Mouse (Mus musculus) hindlimb bud, embryonic 11.5 days (tissue): Measurements from ENCODE around the gene Hoxa5.

ENCODE experiments used
- DNase-seq: peaks from one replicate; pipeline ENCODE4 v3.0.0-alpha.2; 2012; ENCODE audit warnings: low read depth, low spot score; ENCODE audit errors: extremely low spot score

Gene Hoxa5

DNA sequence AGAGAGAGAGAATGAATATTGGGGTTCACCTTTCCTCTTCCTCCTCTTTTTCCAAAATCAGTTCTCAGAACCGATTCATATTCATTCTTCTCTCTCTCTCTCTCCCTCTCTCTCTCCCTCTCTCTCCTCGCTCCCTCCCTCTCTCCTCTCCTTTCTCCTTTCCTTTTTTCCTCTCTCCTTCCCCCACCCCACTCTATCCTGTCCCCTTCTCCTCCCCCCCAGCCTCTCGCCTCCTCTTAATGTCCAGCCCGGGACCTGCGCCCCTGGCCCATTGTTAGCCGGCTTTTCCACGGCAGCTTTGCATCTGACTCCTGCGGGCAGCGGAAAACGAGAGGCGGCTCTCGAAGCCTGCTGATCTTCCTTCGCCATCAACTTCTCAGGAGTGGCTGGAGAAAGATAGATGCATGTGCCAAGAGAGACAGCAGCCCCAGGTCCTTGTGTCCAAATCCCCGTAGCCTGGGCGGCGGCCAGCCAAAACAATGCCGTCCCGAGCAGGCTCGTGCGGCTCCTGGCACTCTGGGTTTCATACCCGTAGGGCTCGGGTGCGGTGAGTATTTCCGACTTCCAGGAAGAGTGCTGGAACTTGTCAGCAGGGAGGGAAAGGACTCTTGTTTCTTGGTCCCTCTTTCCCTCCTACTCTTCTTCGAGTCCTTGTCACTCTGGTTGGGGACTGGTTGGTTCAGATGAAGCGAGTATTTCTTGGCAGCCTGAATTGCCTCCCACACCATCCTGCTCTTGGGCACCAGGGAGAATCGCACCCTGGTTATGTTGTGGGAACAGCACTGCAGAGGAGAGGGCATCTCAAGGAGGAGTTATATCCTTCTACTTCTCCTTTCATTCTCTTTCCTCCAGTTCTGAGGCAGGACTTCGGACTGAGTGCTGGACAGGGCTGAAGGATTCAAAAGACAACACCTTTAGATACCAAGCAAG, 38.7 kb downstream of the Hoxa5 start:
- DNase-seq = no peak

DNA sequence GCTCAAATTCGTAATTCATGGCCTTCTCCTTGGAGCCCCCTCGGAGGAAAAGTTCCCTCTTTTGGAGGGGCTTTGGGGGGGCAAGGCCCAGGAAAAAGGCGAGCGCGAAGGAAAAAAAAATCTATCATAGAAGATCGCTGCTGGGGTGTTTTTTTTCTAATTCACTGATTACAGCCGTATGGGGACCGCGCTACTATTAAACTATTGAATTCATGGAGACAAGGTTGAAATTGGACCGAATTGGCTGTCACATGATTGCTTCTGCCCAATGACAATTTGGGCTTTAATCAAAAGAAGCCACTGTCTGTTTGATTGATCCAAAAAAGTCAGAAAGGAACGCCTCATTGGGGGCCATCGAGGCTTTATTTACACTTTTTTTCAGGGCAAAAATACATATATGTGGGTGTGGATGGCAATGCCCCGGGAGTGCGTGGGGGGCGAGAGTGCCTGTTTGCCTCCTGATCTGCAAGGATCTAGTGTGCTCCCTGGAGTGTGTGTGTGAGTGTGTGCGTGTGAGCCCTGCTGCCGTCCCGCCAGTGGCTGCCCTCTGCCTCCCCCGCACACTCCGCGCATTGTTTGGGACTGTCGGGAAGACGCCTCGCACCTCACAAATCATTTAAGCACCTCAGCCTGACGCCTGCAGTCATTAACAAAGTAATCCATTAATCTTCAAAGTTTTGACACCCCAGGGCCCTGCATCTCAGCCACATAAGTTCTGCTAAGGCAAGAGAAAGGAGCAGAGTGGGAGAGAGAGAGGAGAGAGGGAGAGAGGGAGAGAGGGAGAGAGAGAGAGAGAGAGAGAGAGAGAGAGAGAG, 39.6 kb downstream of the Hoxa5 start, which contains the start of gene Hoxa2:
Gene Hoxa2, minus strand, starts transcription at position 206 of the 815 bp plus-strand sequence.
- DNase-seq = no peak

DNA sequence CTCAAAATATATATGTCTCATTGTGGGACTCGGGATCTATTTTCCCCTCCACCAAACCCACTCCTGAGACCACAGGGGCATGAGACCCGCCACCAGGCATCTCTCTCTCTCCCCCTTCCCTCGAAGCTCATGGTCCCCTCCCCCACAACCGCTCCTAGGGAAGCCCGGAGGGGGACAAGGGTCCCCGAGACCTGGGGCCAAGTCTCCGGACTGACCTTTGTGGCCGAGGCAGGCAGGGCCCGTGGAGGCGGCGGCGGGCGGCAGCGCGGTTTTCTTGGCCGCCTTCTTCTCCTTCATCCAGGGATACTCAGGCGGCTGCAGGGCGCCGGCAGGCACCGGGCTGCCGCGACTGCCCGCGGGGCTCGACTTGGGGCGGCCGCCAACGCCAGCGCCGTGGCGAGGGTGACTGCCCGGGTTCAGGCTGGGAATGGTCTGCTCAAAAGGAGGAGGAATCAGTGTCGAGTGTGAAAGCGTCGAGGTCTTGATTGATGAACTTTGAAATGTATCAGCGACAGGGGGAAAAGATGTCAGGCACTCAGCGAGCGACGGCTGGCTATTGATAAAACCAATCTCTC, 40.2 kb downstream of the Hoxa5 start:
- DNase-seq = no peak

DNA sequence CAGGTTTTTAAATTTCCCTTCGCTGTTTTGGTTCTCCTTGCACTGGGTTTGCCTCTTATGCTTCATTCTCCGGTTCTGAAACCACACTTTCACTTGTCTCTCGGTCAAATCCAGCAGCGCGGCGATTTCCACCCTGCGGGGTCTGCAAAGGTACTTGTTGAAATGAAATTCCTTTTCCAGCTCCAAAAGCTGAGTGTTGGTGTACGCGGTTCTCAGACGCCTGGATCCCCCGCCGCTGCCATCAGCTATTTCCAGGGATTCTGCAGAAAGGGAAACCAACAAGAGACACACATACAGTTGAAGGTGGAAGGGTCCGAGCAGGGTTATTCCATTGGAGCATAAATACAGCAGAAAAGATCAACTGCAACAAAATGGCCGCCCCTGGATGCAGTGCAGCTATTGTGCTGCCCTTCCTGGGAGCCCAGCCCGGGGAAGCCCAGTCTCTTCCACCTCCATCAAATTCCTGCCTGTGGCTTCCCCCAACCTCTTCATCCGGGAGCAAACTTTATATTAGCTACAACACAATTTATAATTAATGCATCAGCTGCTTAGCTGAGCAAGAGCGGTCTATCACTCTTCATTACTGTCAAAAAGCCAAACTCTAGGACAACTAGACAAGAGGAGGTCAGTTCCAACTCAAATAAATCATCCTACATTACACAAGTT, 40.9 kb downstream of the Hoxa5 start:
- DNase-seq = no peak

DNA sequence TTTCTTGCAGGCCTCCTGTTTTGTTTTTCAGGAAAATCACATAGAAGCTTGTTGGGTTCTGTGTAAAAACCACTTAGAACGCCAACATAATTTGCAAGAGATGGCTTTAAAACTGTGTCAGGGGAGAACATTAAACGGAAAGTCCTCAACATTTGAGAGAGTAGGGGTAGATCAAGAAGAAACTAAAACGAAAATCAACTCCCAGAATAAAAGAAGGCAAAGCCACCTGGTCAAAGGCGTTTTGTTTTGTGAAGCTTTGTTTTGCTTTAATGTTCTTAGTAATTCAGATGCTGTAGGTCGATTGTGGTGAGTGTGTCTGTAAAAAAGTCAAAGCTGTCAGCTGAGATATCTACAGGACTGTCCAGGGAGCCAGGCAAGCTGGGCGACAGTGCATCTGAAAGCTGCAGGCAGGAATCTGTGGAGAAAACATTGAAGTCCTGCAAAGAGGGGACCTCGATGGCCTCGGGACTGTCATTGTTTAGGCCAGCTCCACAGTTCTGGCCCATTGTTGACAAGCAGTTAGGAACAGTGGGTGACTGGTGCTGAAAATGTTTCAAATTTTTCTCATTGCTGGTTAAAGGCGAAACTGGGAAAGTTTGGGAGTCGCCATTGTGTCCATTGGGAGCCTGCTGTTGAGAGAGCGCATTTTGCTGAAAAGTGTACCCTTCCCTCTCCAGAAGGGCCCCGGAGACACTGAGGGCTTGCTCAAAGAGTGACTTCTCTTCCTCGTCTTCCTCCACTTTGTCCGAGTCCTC, 41.6 kb downstream of the Hoxa5 start:
- DNase-seq = no peak

DNA sequence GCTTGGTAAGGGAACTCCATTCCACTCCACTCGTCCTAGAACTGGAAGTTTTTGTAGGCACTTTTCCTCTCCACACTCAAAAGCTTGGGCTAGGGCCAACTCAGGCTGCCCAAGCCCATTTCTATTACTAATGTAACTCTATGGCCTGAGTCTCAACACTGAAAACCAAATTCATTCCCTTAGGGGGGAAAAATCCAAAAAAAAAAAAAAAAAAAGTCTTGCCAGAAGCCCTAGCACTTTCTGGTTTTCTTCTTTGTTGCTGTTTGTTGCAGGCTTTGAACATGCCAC, 42.4 kb downstream of the Hoxa5 start:
- DNase-seq = no peak

DNA sequence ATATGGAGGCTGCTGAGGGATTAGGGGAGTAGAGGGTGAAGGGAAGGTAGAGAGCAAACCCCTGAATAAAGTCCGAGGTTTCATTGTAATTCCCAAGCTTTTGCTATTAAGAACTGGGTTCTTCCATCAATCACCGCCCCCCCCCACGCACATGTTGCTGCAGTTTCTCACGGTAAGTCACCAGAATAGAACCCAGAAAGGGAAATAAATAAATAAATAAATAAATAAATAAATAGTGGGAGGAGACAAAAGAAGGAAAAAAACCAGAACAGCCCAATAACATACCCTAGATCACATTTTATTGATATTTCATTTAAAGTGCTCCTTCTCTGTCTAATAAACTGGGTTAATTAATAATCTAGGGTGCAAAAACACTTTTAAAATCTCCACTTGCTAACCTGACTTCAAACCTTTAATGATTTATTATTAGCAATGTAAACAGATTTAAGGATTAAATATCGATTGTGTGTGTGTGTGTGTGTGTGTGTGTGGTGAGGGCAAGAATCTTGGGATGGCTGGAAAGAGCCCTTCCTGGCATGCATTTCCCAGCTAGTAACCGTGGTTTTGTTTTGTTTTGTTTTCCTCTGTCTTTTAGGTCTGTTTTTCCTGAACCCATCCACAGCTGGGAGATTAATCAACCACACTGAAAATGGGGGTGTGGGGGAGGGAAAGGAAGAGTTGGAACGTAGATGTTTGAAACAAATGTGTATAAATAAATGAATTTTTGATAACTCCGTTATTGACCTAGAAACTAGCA, 42.9 kb downstream of the Hoxa5 start:
- DNase-seq = no peak

DNA sequence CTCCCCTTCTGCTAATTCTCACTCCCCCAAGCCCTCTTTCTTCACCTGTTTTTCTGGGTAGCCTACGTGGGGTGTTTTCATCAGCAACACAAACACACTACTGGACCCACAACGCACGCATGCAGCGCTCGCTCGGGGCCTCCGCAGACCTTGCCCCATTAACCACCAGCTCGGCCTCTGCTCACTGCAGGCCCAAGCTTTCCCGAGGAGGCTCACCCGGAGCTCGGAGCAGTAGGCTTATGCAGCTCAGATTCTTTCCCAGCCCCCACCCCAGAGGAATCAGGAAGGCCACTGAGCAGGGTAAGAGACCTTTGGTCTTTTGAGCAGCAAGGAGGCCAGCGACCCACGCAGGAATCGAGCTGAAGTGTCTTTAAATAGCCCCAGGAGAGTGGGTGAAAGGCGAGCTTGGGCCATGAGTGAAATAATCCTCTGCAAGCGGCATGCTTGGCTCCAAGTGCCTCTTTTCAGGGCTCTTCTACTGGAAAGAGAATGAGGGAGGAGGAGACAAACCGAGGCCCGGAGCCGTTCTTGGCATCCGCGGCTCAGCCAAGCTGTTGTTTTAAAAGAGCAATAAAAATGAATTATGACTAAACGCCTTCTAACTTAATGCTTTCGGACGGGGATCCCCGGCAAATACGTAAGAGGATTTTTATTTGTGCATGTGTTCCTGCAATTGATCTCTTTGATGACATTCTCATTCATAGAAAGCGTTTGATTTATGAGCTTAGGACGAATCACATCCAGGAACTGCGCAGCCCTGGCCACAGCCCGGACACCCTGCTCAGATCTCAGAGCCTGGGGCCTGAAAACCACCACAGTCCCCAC, 43.7 kb downstream of the Hoxa5 start:
- no peak for DNase-seq

DNA sequence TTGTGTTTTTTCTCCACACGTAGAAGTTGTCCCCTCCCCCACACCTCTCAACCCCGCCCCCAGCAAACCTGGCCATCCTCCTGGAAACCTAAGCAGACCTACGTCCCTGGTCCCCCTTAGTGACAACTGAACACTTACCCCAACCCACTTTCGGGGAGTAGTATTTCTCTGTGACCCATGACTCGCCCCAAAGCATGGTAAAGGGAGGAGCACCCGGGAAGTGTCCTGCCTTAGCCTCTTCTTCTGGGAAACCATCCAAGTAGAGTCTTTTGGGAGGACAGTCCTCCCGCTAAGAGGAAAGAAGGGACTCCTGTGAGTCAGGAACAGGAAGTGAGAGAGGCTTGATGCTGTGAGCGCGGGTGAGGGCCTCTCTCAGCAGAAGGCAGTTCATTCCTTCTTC, 44.4 kb downstream of the Hoxa5 start:
- DNase-seq = no peak

DNA sequence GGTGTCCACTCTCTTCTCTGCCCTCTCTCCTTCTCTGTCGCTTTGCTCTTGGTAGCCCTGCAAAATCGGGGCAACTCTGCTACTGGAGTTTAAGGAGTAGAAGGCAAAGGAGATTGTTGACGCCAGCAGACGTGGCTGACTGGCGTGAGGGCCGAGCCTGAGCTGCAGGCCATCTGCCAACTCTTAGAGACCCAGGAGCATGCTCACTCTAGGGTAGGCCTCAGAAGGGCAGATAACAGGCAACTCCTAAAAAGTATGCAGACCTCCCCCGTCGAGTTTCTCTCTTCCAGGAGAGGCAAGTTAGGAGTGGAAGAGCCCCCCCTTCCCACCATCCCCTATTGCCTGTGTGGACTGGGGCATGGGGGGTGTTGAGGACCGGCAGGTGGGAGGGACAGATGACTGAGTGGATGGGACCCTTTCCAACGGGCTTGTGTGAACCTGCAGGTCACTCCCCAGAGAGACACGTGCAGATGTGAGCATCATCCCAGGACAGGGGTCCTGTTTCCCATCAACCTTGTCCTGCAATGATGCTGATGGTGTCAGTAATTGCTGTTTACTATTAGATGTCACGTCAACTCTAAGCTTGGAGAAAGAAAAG, 45.1 kb downstream of the Hoxa5 start:
- no peak for DNase-seq

DNA sequence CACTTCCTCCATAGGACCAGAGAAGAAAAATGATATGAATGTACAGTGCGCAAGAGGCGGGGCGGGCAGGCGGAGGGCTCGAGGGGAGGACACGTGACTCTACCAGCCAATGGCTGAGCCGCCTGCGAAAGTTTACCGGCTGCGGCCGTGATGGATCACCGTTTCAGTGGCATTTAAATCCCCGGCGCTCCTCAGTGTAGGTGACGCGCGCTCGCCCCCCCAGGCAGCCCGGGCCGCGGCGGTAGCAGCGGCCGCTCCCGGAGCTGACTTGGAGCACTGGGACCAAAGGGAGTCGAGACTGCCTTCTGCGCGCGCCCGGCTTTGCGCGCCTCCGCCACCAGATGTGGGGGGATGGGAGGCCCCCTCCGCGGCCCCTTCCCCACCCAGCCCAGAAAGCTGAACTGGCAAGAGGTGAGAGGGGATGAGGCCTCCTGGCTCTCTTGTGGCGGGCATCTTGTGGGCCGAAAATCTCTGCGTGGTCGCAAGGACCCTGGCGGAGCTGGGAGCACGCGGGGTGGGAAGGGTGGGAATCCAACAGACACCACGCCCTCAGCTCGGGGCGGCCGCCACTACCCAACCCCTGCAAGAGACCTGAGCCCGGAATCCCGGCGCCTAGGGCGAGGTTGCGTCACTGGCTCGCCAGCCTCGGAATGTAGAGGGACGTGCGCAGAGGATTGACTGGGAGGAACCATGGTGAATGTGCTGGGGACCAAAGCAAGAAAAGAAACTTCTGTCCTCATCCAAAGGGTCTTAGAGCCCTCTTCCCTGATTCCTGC, 45.9 kb downstream of the Hoxa5 start, which contains the start of gene Hoxa1:
Gene Hoxa1, minus strand, starts transcription at position 42 of the 776 bp plus-strand sequence.
- DNase-seq = no peak

DNA sequence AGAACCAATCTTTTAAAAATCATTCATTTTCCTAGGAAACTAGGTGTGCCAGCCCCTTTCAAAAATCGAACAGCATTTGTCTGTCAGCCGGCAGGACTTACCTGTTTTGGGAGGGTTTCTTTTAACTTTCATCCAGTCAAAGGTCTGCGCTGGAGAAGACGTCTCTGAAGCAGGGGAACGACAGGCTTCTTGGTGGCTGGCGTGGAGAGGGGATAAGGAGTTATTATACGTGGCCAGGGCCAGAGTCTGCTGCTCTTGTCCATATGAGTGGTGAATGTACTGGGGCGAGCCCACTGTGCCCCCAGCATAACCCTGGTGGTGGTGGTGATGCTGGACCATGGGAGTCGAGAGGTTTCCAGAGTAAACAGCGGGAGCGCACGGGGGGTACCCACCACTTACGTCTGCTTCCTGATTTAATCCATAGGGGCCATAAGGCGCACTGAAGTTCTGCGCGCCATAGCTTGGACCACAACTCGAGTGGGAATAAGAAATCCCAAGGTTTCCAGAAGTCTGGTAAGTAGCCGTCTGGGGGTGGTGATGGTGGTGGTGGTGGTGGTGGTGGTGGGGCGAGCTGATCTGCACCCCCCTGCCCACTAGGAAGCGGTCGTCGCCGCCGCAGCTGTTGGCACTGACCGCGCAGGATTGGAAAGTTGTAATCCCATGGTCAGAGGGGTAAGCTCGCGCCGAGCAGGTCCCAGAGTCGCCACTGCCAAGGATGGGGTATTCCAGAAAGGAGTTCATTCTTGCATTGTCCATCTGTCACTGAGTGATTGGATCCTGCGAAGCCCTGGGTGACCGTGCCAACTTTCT, 46.7 kb downstream of the Hoxa5 start:
- no peak for DNase-seq

DNA sequence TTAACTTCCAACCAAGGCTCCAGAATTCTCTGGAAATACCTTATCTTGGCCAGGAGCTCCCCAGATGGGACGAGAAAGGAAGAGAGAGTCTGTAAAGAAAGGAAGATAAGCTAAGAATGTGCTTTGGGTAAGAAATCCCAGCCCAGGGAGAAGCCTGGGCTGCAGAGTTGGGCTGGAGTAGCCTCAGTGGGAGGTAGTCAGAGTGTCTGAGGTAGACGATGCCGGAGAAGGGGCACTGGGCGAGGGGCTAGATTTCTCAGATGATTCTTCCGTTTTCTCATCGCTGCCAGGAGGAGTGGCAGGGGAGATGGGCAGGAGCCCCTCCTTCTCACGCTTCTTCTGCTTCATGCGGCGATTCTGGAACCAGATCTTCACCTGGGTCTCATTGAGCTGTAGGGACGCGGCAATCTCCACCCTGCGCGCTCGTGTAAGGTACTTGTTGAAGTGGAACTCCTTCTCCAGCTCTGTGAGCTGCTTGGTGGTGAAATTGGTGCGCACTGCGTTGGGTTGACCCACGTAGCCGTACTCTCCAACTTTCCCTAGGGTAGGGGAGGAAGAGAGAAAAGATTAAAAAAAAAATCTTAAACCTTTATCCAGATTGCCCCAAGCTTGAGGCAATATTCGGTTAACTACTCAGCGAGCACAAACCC, 47.7 kb downstream of the Hoxa5 start:
- DNase-seq = no peak

DNA sequence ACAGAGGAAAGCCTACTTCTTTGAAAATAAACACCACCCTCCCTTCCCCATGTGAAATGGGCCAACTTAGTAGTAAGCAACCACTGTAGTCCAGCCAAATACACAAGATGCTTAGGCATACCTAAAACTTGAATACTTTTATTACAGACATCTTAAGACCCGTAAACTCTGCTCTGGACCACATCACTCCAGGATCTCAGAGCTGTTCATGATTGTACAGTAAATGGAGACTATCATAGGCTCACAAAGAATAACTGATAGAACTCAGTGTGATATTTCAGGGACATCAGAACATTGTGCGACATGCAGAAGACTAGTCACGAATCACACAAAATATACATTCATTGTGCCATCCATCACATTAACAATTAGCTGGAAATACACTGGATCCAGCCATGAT, 48.9 kb downstream of the Hoxa5 start:
- no peak for DNase-seq

DNA sequence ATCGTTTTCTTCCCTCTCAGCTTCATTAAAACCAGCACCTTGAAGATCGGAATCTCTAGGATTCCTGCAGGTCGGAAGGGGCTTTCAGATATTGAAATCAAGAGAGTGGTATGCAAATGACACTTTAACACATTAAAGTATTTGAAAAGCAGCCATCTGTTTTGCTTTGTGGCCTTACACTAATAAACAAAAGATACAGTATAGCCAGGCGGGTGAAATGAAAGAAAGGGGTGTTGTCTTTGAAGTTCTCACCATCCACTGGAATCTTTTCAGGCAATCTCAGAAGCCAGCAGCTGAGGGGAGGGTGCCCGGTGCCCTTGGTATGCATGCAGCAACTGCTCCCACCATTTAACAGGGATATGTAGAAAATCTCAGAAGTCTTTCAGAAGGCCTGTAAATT, 50.3 kb downstream of the Hoxa5 start:
- no peak for DNase-seq

DNA sequence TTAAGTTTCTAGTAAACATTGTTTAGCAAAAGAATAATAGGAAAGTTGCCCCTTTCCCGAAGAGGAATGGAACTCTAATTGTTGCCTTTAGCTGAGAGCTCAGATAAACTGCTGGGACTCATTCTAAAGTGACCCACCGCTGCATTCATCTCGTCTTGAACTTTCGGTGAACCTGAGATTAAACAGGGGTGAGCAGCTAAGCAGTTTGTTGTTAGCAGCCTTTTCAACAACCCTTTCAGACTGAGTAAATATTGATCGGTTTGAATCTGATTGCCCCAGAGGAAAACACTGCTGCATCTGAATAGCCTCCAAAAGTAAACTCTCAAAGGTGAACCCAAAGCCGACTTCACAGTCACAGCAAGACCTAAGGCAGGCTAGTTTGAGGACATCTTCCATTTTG, 51.1 kb downstream of the Hoxa5 start:
- no peak for DNase-seq
